Mouse (Mus musculus): ENCODE results near the gene Scn2a.
"Not testable (repeated sequence)": the region's sequence is repeated elsewhere in the genome, so short reads cannot be mapped to it uniquely, and the experiment has no call there.

The Scn2a gene

DNA sequence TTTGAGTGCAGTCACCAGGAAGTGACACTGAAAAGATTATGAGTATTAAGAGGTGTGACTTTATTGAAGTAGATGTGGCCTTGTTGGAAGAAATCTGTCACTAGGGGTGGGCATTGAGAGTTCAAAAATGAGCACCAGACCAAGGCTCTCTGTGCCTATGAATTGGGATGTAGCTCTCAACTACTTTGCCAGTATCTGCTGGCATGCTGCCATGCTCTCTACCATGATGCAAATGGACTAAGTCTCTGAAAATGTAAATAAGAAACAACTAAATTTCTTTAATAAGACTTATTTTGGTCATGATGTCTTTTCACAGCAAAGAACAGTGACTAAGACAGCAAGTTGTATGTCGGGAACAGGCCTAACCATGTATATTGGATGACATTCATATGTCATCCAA, 79.7 kb downstream of the Scn2a start:
- no peak for ATAC-seq (ENCODE audit: low TSS enrichment)

DNA sequence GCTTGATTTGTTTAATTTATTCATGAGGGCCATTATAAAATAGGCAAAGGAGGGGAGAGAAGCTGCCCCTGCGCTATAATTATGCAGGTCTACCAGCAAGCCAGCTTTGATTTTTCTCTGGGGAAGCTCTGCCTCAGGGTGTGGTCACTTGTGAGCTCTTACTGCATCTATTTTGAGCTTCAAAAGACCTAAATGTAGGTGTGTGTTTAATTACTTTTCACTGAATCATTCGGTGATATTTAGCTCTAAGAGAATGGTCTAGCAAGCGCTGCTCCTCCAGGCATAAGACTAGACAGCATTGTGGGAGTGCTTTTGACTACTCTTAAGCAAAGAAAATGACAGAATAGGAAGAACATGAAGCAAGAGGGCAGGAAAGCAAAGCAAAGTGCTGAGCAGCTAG, 80.6 kb downstream of the Scn2a start:
- ATAC-seq (ENCODE audit: low TSS enrichment), result peak; percentile 89

DNA sequence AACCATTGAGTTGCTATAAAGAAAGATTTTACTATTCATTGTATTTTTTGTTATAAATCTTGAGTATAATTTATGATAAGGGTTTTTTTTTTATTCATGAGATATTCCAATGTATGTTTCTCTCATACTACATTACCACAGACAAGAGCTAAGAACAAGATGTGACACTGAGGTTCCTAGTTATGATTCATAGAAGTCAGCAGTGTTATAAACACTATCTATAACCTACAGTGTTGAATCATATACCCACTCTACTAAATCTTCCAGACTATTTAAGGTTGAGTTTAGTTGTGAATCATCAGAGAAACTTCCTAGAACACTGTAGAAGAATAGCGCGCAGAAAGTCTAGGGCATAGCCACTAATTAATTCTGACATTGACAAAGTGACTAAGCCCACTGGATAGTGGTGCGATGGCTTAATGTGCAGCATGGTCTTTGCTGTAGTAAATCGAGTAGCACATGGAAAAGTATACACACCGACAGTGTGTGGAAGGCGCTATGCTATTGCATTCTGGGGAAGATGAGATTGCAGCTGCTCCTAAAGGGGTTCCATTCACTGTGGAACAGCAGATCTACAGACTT, 101.7 kb downstream of the Scn2a start:
- peak; percentile 81 for ATAC-seq (ENCODE audit: low TSS enrichment)

GRCm38 (mm10) chr2:65745400-65745799, 124.8 kb downstream of the Scn2a start:
- ATAC-seq (ENCODE audit: low TSS enrichment), result no peak

GRCm38 (mm10) chr2:65782442-65782841, 161.9 kb downstream of the Scn2a start:
- no peak for ATAC-seq (ENCODE audit: low TSS enrichment)

DNA sequence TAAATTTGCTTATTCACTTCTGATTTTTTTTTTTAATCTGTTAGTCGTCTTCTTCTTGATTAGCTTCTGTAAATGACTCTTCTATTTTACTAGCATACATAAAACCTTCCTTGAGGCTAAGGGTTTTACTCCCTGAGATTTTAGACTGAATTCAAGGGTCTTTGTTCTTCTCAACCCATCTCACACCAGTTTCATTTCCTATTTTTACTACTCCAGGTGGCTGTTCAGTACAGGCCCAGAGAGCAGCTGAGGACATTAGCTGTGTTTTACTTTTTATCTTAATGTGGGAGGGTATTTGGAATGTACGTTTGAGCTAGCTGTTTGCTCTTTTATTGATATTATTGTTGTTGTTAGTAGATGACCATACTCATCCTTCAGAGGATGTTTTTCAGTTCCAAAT, 162.8 kb downstream of the Scn2a start:
- ATAC-seq (ENCODE audit: low TSS enrichment), result no peak

DNA sequence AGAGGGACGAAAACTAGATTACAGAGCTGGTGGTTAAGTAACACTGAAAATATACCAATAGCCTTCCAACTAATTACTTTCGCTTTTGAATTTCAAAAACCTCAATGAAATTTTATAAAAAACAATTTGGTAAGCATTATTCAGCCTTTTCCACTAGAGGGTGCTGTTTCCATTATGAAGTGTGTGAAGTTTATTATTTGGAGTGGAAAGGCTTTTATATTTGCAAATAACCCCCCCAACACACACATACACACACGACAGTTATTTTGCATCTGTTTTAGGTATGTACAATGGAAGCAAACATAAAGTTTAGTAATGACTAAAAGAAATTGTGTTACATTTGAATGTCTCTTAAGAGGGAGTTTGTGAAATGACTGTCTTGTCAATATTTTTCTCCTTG, 171.9 kb downstream of the Scn2a start:
- no peak for ATAC-seq (ENCODE audit: low TSS enrichment)

GRCm38 (mm10) chr2:65793593-65793992, 173.0 kb downstream of the Scn2a start:
- ATAC-seq (ENCODE audit: low TSS enrichment), result peak; percentile 94

DNA sequence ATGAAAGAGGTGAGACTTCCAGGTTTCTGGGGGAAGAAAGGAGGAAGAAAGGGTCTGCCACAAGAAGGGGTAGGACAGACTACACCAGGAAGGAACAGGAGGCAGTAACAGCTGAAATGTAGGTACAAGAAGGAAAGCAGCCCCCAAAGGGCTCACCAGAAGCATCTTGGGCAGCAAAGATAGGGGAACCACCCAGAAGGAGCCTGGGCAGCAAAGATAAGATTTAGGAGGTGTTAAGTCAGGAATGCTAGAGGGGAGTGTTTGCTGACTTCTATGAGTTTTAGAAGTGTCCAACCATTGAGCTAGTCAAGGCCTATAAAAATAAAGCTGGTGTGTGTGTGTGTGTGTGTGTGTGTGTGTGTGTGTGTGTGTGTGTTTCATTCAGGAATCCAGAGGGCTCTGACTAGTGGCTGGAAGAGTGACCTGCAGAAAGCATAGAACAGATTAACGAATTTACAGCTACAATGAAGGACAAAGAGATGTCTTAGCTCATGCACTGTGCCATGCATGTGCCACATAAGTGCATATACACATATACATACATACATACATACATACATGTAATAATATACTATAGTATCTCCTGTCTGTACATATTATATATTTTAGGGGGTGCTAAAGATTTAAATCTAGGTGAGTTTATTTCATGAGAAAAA, 180.6 kb downstream of the Scn2a start:
- no peak for ATAC-seq (ENCODE audit: low TSS enrichment)

- ATAC-seq (ENCODE audit: low TSS enrichment), result no peak
Measured at GRCm38 (mm10) chr2:65806556-65806955, 186.0 kb downstream of the Scn2a start.

- not testable (repeated sequence) for ATAC-seq (ENCODE audit: low TSS enrichment)
Measured at GRCm38 (mm10) chr2:65811203-65811602, 190.6 kb downstream of the Scn2a start.

All from frontal cortex, adult (tissue).